Mouse (Mus musculus): ENCODE data around the gene Pcolce.

GRCm38 (mm10) chr5:137649669-137650571, 36.3 kb upstream of the Pcolce start:
- TF ChIP-seq EP300 (IDR thresholded peaks at IDR 0.05; ENCODE audit: low read depth) (no peak), CTCF (IDR thresholded peaks at IDR 0.05; ENCODE audit: low read depth) (no peak)
